Mouse (Mus musculus) c-Kit-negative CD71-positive TER-119-positive erythroid progenitor cells, embryonic 14.5 days (primary cell): ENCODE results near the gene Sidt1.

ENCODE experiments used
- DNase-seq: peaks from one replicate; pipeline ENCODE4 v3.0.0-alpha.2; 2013; ENCODE audit warnings: low read depth, low spot score

Sidt1 gene

GRCm38 (mm10) chr16:44249985-44250384 lies 83.0 kb downstream of the Sidt1 start:
- no peak for DNase-seq

- no peak for DNase-seq
Measured at GRCm38 (mm10) chr16:44243323-44243722, 89.7 kb downstream of the Sidt1 start.

- DNase-seq, result peak; percentile 34
Measured at GRCm38 (mm10) chr16:44242633-44243032, 90.4 kb downstream of the Sidt1 start.

- no peak for DNase-seq
Measured at GRCm38 (mm10) chr16:44240406-44240805, 92.6 kb downstream of the Sidt1 start.

- DNase-seq, result no peak
Measured at GRCm38 (mm10) chr16:44238835-44239263, 94.1 kb downstream of the Sidt1 start.

GRCm38 (mm10) chr16:44237836-44238235 lies 95.2 kb downstream of the Sidt1 start:
- no peak for DNase-seq

- DNase-seq, result no peak
Measured at GRCm38 (mm10) chr16:44233019-44233418, 100.0 kb downstream of the Sidt1 start.

GRCm38 (mm10) chr16:44226706-44227291 lies 106.2 kb downstream of the Sidt1 start:
- no peak for DNase-seq

GRCm38 (mm10) chr16:44221463-44221862 lies 111.5 kb downstream of the Sidt1 start:
- DNase-seq, result no peak

- DNase-seq, result no peak
Measured at GRCm38 (mm10) chr16:44216417-44216816, 116.6 kb downstream of the Sidt1 start.

- no peak for DNase-seq
Measured at GRCm38 (mm10) chr16:44215513-44215912, 117.5 kb downstream of the Sidt1 start.

GRCm38 (mm10) chr16:44212703-44213102 lies 120.3 kb downstream of the Sidt1 start:
- no peak for DNase-seq

- DNase-seq, result no peak
Measured at GRCm38 (mm10) chr16:44211054-44211414, 122.0 kb downstream of the Sidt1 start.

GRCm38 (mm10) chr16:44210156-44211053 lies 122.6 kb downstream of the Sidt1 start:
- DNase-seq, result no peak

- no peak for DNase-seq
Measured at GRCm38 (mm10) chr16:44205973-44206372, 127.0 kb downstream of the Sidt1 start.

- DNase-seq, result no peak
Measured at GRCm38 (mm10) chr16:44204331-44204730, 128.7 kb downstream of the Sidt1 start.

GRCm38 (mm10) chr16:44200146-44200545 lies 132.8 kb downstream of the Sidt1 start:
- no peak for DNase-seq

- DNase-seq, result no peak
Measured at GRCm38 (mm10) chr16:44199066-44199703, 133.8 kb downstream of the Sidt1 start.

GRCm38 (mm10) chr16:44190968-44191367 lies 142.0 kb downstream of the Sidt1 start:
- DNase-seq, result no peak
